Mouse (Mus musculus) sigmoid colon, adult 10 weeks (tissue): ENCODE data around the gene Ifi44. TPM values are rescaled to one million over a fixed set of nuclear protein-coding genes. Genes with fewer than 3 reads are reported as not detected.

Source experiments
- polyA plus RNA-seq: library from polyadenylated mRNA; stranded (reverse); fragments of 350-450 nt; fragmentation: Illumina TruSeq; extraction: RNeasy Lipid Tissue Mini Kit (QIAGEN cat#74804); gene quantifications from one replicate; pipeline ENCODE4 v1.2.3, GENCODE M21; 2014; ENCODE audit warnings: low read depth, low replicate concordance

The Ifi44 gene
- 11.5 TPM for polyA plus RNA-seq

GRCm38 (mm10) chr3:151749737-151750136 lies at the start of gene Ifi44:
TSS of gene Ifi44 (minus strand) at chr3:151749960.

Other genes with a start within 250 kb of the Ifi44 start
- gene Ifi44l, start 12.9 kb upstream of the Ifi44 start, polyA plus RNA-seq = not detected
- 1.7 TPM for gene Ptgfr, start 87.7 kb upstream of the Ifi44 start, polyA plus RNA-seq